Mouse (Mus musculus) activated CD4-positive, CD25-positive, alpha-beta regulatory T cell, adult 4 months (primary cell): ENCODE data around the gene Rbbp8nl. TPM values are rescaled to one million over a fixed set of nuclear protein-coding genes. Genes with fewer than 3 reads are reported as not detected.

ENCODE experiments used
- ATAC-seq: one replicate; pipeline ENCODE4 v1.8.0; 2017
- polyA plus RNA-seq, 2 experiments: library from polyadenylated mRNA; unstranded; fragments of 100-300 nt; shearing (Covaris generic); gene quantifications; one replicate each; pipeline ENCODE4 v1.2.1; 2017

Rbbp8nl gene
- polyA plus RNA-seq, result not detected

DNA sequence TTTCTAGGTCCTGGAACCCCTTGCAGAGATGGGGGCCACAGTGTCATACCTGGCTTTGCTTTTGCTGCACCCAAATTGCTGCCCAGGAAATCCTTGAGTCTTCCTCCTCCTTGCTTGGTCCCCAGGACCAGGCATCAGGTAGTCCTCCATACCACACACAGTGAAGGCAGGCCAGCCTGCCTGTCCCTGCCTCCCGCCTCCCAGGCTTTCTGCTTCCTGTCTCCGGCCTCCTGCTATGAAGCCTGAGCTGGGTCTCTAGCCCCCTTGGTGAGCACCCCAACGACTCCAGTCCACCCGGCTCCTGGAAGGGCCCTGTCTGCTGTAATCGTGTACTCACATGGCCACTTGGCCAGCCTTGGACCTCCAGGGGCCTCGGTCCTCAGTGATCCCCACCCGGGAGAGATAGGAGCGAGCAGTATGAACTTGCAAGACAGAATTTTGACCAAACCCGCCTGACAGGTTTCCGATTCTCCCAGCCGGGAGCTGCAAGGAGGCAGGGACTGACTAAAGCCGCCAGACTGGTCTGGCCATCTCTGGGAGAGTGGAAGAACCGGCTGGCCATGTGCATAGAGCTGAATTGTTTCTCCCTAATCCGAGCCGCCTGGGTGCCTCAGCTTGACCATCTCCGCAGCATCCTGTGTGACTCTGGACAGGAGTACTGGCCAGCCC, at the start of gene Rbbp8nl:
Gene Rbbp8nl, minus strand, starts transcription at position 440 of the 669 bp plus-strand sequence.
- ATAC-seq, result no peak

- ATAC-seq, result no peak
Measured at GRCm38 (mm10) chr2:180334551-180334986, 44.9 kb upstream of the Rbbp8nl start, which contains the start of gene Gata5. Gene Gata5, minus strand, starts transcription at chr2:180334699.

DNA sequence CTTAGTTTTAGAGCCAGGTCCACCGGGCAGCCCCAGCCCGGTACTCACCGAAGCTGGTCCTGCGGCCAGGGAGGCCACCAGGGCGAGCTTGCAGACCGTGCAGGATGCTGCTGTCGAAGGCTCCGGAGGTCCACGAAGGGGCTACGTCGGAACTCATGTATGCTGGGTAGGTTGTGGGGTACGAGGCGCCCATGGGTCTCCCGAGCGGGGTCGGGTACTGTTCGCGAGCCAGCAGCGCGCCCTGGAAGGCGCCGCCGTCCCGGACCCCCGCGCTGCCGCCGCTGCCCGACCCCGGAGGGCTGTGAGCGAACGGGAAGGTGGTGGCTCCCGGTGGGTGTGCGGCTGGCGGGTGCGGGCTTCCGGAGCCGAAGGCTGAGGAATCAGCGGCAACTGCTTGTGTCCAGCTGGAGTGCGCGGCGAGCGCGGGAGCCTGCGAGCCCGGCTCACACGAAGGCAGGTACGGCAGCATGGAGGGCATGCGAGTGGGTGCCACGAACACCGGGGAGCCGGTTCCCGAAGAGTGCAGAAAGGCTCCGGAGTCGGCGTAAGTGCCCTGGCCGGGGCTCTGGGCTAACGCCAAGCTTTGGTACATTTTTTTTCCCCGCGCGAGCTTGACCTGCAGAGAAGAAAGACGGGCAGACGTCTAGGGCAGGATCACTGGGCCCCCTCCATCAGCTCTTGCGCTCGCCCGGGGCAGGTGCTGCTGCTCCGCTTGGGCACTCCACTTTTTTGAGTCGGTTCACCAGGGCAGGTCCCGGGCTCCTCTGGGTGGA, 44.3 kb upstream of the Rbbp8nl start:
- ATAC-seq, result no peak

- ATAC-seq, result no peak
Measured at GRCm38 (mm10) chr2:180329466-180329865, 39.8 kb upstream of the Rbbp8nl start.

- no peak for ATAC-seq
Measured at GRCm38 (mm10) chr2:180322674-180323355, 33.1 kb upstream of the Rbbp8nl start.

- no peak for ATAC-seq
Measured at GRCm38 (mm10) chr2:180320216-180320615, 30.5 kb upstream of the Rbbp8nl start.

GRCm38 (mm10) chr2:180317591-180317990, 27.9 kb upstream of the Rbbp8nl start:
- no peak for ATAC-seq

DNA sequence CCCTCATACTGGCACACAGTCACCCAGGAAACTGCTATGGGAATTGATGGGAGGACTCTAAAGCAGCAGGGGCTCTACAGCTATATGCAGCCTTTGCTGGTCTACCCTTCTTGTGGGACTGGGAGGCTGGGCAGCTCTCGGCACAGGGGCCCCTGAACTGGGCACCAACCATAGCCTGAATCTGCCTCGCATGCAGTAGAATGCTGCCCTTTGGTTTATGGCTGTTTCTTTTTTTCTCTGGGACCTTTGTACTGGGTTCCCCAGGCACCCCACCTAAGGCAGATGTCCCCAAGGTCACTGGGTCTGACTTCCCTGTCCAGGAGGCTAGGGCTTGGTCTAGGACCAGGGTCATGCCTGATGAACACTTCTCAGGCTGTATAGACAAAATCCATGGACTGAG, 24.6 kb upstream of the Rbbp8nl start:
- ATAC-seq, result no peak

- no peak for ATAC-seq
Measured at GRCm38 (mm10) chr2:180311147-180311546, 21.5 kb upstream of the Rbbp8nl start.

- ATAC-seq, result no peak
Measured at GRCm38 (mm10) chr2:180307680-180308079, 18.0 kb upstream of the Rbbp8nl start.

GRCm38 (mm10) chr2:180306423-180307168, 16.9 kb upstream of the Rbbp8nl start:
- no peak for ATAC-seq

- no peak for ATAC-seq
Measured at GRCm38 (mm10) chr2:180306009-180306408, 16.3 kb upstream of the Rbbp8nl start.

GRCm38 (mm10) chr2:180305490-180305889, 15.8 kb upstream of the Rbbp8nl start:
- ATAC-seq, result peak; percentile 93

GRCm38 (mm10) chr2:180304554-180304953, 14.9 kb upstream of the Rbbp8nl start:
- no peak for ATAC-seq

DNA sequence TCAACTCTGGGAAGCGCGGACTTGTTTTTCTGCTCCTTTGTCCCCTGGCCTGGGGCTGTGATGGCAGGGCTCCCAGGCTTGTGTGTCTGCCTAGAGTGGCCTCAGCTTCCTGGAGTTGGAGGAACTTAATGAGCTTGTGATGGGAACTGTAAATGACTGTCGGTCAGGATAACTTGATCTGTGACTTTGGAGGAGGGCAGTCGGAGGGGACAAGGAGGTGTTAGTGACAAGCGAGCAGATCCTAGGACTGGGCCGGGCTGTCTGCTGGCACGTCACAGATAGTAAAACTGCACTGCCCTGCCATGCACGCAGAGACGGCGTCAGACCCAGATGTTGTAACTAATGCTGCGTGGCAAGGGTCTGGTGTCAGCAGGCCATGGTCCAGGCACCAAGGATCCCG, 13.8 kb upstream of the Rbbp8nl start:
- ATAC-seq, result no peak

DNA sequence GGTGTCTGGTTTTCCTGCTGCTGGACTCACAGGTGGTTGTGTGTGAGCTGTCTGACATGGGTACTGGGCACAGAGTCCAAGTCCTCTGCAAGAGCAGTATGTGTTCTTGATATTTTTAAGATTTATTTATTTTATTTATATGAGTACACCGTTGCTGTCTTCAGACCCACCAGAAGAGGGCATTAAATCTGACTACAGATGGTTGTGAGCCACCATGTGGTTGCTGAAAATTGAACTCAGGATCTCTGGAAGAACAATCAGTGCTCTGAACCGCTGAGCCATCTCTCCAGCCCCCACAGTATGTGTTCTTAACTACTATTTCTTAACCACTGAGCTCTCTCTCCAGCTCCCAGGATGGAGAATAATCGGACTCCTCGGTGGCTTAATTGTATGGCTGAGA, 12.5 kb upstream of the Rbbp8nl start:
- no peak for ATAC-seq

DNA sequence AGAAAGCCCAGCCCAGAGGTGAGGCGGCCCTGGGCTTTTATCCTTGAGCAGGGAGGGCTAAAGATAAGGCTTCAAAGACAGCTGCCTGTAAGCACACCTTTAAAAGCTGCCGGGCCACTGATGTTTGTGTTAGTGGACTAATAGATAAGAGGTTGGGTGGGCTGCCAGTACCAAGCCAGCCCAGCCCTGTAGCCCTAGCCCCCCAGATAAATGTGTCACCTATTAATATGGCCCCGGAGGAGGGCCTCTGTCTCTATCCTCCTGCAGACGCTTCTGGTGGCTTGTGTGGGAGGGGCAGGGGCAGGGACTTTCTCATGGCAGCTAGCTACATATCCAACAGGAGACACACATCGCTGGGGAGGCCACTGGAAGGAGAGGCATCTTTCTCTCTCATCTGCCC, 11.1 kb upstream of the Rbbp8nl start:
- no peak for ATAC-seq

- no peak for ATAC-seq
Measured at GRCm38 (mm10) chr2:180300252-180300651, 10.6 kb upstream of the Rbbp8nl start.

GRCm38 (mm10) chr2:180292906-180293305, 3.2 kb upstream of the Rbbp8nl start:
- ATAC-seq, result no peak

GRCm38 (mm10) chr2:180292026-180292425, 2.3 kb upstream of the Rbbp8nl start:
- no peak for ATAC-seq

DNA sequence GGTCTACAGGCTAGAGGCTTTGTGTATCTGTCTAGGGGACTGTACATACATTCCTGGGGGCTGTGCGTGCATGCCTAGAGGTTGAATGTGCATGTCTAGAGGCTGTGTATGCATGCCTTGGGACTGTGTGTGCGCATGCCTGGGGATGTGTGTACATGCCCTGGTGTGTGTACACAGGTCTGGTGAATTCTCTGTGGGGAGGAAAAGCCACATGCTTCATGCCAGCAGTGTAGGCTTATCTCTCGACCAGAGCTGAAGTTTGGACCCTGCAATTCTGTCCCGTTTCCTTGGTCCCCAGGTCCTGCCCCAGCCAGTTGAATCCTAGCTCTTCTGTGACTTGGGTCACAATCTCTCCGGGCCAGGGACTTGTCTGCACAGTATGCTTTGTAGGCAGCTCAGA, 1.9 kb upstream of the Rbbp8nl start:
- no peak for ATAC-seq

GRCm38 (mm10) chr2:180290503-180290902, 824 bp upstream of the Rbbp8nl start:
- ATAC-seq, result no peak

GRCm38 (mm10) chr2:180288966-180289365, 713 bp downstream of the Rbbp8nl start:
- ATAC-seq, result no peak
